Mouse (Mus musculus): Measurements from ENCODE around the gene Ubxn11.
A peak's percentile ranks its signal among the peaks of the same experiment; 100 is the strongest.

Gene Ubxn11

GRCm38 (mm10) chr4:134154354-134154753 is 52.0 kb downstream of the Ubxn11 start:
- DNase-seq: no peak

- DNase-seq: no peak
Measured at GRCm38 (mm10) chr4:134155531-134155930, 53.2 kb downstream of the Ubxn11 start.

- DNase-seq: no peak
Measured at GRCm38 (mm10) chr4:134155961-134156465, 53.6 kb downstream of the Ubxn11 start.

DNA sequence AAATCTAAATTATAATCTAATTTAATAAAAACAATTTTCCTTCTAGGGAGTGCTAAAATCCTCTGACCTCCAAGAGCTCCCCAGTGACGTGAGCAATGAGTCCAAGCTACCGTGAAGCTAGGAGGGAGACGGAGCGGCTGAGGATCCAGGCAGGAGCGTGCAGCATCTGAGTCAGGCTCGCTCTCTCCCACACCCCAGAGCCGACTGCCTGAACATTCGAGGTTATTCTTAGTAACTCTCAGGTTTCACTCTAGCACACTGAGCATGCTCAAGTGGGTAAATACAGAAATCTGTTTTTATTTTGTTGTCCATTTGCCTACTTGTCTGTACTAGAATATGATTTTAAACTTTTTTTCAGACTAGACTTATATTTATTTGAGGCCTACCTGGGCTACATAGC is 54.4 kb downstream of the Ubxn11 start:
- DNase-seq: no peak

DNA sequence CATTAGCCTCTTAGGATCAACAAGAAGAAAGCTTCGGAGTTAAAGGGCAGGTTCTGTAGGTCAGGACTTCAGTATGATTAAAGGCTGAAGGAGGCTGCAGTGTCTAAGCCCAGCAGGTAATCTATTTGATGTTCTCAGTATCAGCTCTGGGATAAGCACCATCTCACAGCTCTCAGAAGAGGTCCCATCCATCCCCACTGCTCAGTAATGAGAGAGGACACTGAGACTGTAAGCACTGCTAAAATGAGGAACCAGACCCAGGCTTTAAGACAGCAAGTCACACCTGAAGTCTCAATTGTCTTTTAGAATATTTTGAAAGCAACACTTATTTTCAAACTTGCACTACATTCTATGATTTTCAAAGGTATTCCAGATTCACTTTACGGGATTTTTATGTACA is 55.2 kb downstream of the Ubxn11 start:
- no peak for DNase-seq

GRCm38 (mm10) chr4:134158774-134159173 is 56.4 kb downstream of the Ubxn11 start:
- DNase-seq: no peak

DNA sequence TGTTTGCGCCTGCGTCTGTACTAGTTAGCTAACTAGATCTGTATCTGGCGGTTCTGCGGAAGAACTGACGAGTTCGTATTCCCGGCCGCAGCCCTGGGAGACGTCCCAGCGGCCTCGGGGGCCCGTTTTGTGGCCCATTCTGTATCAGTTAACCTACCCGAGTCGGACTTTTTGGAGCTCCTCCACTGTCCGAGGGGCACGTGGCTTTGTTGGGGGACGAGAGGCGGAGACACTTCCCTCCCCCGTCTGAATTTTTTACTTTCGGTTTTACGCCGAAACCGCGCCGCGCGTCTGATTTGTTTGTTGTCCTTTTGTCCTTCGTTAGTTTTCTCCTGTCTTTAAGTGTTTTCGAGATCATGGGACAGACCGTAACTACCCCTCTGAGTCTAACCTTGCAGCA is 57.7 kb downstream of the Ubxn11 start:
- peak; percentile 30 to 41 for DNase-seq

DNA sequence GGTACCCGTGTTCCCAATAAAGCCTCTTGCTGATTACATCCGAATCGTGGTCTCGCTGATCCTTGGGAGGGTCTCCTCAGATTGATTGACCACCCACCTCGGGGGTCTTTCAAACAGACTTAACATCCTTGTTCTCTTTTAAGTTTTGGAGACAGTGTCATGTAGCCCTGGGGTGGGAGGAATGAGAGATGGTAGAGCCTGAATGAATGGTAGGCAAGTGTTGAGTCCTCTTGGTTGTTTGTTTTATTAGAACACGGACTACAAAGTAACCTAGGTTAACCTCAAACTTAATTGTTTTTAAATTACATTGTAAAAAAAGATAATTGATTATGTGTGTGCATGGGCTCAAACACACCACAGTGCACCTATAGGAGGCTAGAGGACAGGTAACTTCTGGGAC is 62.2 kb downstream of the Ubxn11 start:
- DNase-seq: no peak

DNA sequence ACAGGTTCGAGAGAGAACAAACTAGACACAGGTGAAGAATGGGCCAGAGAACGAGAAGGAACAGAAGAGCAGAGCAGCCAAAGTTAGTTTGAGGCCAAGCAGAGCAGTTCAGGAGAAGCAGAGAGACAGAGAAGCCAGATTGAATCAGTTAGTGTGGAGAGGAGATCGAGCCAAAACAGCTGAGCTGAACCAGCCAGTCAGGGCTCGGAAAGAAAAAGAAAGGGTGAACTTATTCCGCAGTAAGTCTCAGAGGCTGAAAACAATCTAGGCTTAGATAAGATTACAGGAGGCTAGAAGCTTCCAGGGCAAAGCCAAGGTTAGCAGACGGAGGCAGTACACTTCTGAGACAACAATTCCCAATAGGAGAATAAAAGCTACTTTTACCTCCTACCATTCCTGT is 62.7 kb downstream of the Ubxn11 start:
- DNase-seq: no peak

DNA sequence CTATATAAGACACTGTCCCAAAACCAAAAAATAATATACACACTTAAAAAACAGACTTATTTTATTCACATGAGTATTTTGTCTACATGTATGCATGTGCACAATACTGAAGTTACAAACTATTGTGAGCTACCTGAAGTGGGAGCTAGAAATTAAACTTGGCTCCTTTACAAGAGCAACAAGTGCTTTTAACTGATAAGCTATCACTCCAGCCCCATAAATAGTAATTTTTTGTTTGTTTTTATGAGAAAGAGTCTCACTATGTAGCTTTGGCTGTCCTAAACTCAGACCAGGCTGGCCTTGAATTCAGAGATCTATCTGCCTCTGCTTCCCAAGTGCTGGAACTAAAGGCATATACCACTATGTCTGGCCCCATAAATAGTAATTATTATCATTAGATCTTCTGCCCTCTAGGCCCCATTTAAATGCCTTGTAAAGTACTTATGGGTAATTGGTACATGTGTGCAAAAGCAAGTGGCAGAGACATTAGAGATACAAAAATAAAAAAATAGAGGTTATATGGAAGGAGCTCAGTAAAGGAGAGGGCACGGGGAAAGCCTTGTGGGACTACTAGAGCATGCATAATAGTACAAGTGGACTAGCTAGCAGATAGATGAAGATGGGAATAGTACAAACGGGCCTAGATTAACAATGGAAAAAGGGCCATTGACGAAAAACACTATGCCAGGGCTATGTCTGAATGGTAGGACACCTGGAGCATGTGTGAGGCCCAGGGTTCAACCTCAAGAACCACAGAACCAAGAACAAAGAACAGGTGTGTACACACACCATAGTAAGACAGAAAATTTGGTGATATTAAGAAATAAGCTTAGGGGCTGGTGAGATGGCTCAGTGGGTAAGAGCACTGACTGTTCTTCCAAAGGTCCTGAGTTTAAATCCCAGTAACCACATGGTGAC is 63.4 kb downstream of the Ubxn11 start:
- no peak for DNase-seq

DNA sequence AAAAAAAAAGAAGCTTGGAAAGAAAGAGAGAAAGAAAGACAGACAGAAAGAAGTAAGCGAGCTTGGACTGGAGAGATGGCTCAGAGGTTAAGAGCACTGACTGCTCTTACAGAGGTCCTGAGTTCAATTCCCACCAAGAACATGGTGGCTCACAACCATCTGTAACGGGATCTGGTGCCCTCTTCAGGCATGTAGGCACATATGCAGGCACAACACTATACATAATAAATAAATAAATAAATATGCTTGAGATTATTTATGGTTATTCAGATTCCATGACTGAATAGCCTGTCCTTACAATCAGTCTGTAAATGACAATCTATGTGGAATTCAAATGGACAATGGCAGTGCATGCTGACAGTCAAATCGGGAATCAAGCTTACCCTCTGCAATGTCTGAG is 64.5 kb downstream of the Ubxn11 start:
- no peak for DNase-seq

GRCm38 (mm10) chr4:134172391-134172790 is 70.0 kb downstream of the Ubxn11 start:
- DNase-seq: no peak

All from cerebellum, adult 18-20 months (tissue).